Mouse (Mus musculus) spleen, embryonic (tissue): ENCODE results near the gene Atf5.

ENCODE experiments used
- CTCF ChIA-PET: fragments of 350-600 bp; sonication (Branson Sonifier 250); formaldehyde crosslinking; loops from one replicate; lab custom pipeline; 2022; lab: Charles Lee

Gene Atf5

GRCm38 (mm10) chr7:44816470-44817021, at the start of gene Atf5:
TSS of gene Atf5 (minus strand) at chr7:44816658.
- CTCF ChIA-PET, result no interaction called here

GRCm38 (mm10) chr7:44864595-44865542, 48.4 kb upstream of the Atf5 start:
- CTCF ChIA-PET, result no interaction called here

GRCm38 (mm10) chr7:44863982-44864494, 47.6 kb upstream of the Atf5 start:
- CTCF ChIA-PET, result no interaction called here

DNA sequence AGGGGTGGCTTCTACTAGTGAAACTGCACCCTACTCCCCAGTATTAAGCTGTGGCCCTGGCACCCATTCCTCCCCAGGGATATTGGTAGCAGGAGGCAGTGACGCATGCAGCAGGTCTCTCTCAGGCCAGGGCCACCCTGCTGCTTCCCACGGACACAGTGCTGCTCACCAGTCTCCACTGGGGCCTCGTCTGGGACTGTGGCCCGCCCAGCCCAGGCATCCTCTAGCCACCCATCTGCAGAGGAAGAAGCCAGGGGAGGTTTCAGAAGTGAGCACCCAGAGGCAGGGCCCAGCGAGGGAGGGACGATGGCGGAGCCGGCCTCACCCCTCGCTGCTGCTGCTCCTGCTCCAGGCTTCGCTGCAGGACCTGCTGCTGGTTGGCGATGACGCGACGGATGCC, 46.8 kb upstream of the Atf5 start:
- CTCF ChIA-PET, result no interaction called here

DNA sequence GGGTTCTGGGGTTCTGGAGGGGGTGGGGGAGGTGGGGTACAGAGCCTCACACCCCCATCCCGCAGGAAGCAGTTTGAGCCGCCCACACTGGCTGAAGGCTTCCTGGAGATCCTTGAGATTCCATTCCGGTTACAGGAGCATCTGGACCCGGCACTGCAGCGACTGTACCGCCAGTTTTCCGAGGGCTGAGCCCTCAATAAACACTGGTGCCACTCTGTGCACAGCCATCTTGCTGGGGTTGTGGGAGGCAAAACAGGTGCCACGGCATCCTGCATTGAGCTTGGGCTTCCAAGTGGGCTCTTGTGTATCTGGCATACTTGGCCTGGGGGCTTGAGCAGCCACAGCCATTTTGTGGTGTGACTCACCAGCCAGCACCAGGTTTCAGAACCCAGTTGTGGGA, 46.0 kb upstream of the Atf5 start:
- CTCF ChIA-PET, result no interaction called here

DNA sequence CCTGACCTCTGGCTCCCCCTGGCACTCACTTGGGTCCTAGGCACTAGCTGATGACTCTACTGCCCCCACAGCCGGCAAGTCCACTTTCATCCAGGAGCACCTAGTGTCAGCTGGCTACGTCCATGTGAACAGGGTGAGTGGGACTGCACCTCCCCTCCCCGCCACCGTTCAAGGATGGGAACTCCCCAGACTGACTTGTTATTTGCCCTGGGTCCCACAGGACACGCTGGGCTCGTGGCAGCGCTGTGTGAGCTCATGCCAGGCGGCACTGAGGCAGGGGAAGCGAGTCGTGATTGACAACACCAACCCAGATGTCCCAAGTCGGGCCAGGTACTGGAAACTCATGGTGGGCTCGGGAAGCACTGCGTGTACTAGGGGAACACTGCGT, 45.0 kb upstream of the Atf5 start:
- CTCF ChIA-PET, result interaction anchor here (0.8 kb wide), 1 partner anchor 31 kb away, joined by 3 read pairs; no protein-coding TSS in a partner anchor

DNA sequence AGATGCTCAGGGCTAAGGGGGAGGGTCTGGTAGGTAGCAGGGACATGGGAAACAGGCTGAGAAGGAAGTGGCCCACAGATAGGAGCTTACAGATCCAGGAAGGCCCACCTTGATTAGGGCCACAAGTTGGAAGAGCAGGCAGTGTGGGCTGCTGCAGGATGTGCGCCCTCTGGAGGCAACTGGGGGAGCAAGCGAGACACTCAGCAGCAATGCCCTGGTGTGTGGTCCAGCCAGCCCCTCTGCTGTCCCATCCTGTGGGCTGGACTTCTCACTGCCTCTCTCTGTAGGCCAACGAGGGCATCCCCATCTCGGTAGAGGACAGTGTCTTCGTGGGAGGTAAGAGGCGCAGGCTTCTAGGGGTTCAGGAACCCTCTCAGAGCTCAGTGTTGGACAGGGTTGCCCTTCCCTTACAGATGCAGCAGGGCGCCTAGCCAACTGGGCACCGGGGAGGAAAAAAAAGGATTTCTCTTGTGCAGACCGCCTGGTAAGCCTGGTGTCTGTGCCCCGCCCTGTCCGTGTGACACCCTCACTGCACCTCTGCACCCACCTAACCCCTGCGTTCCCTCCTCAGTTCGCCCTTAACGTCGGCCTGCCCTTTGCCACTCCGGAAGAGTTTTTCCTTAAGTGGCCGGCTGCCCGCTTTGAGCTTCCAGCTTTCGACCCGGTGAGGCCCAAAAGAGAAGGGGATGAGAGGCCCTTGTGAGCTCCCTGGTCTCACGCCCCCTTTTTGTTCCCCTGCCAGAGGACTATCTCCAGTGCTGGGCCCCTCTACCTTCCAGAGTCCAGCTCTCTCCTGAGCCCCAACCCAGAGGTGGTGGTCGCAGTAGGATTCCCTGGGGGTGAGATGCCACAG, 44.3 kb upstream of the Atf5 start:
- CTCF ChIA-PET, result interaction anchor here (0.5 to 0.9 kb wide), 3 partner anchors 11 to 31 kb away, joined by 3 to 9 read pairs (median 3); no protein-coding TSS in a partner anchor

DNA sequence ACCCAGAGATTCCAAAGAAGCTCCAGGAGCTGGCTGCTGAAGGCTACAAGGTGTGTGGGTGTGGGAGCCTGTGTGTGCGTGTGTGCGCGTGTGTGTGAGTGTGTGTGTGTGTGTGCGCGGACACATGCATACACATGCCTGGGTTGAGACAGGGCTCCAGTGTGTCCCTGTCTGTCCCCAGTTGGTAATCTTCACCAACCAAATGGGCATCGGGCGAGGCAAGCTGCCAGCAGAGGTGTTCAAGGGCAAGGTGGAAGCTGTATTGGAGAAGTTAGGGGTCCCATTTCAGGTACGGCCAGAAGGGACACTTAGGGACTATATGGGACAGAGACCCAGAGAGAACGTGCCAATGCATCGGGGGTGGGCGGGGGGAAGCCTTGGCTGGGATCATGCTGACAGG, 43.4 kb upstream of the Atf5 start:
- CTCF ChIA-PET, result interaction anchor here (0.5 to 0.9 kb wide), 2 partner anchors 12 to 19 kb away, joined by 3 to 9 read pairs; no protein-coding TSS in a partner anchor

DNA sequence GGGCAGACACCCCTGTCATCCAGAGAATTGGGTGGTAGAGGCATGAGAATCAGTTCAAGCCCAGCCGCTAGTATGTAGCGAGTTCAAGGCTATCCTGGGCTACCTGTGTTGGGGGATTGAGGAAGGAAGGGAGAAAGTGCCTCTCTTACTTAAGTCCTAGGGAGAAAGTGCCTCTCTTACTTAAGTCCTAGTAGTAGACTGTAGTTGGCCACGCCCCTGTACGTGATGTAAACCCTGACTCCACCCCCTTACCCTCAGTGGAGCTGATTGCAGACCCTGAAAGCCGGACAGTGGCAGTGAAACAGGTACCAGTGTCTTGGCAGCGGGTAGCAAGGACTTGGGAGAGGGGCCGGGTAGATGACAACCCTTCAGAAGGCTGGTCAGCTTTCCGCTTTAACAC, 41.4 kb upstream of the Atf5 start:
- CTCF ChIA-PET, result interaction anchor here (0.7 to 1.1 kb wide), 2 partner anchors 32 to 657 kb away, joined by 3 read pairs; no protein-coding TSS in a partner anchor

DNA sequence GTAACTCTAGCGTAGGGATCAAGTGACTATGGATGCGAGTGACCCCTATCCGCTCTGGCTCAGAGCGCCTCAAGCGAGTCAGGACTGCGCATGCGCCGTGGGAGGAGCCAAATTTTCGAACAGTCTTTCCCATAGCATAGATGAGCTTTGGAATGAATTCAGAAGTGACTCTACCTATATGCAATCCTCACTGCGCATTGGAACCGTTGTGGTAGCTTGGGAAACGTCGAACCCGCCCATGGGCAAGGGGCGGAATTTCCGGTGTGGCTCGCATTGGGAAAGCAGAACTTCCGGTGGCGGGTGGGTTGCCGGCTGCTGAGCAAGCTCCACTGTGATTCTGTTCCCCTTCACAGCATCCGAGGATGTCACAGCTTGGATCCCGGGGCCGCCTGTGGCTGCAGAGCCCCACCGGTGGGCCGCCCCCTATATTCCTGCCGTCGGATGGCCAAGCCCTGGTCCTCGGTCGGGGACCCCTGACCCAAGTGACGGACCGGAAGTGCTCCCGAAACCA, 40.6 kb upstream of the Atf5 start, which contains the start of gene Pnkp:
Pnkp (plus strand) TSS at position 98 of the 511 bp plus-strand sequence.
- CTCF ChIA-PET, result no interaction called here

- CTCF ChIA-PET, result no interaction called here
Observed at GRCm38 (mm10) chr7:44856265-44856916, 39.9 kb upstream of the Atf5 start.

DNA sequence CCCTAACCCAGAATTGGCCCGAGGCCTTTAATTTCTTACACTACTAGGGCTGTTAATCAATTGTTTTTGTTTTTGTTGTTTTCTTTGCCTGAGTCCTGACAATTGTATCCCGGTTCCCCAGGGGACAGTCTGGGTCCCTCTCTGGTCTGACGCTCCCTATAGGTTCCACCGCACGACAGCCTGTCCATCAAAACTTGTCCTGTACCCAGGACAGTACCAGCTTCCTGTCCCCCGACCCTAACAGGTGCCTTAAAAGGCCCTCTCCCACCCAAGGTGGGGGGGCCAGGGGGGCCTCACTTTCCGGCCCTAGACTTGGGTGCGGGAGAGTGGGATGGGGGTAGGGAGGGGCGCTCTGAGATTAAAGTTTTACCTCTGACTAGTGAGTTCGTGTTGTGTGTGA, 38.6 kb upstream of the Atf5 start:
- CTCF ChIA-PET, result no interaction called here

- CTCF ChIA-PET, result no interaction called here
Observed at GRCm38 (mm10) chr7:44854356-44855031, 38.0 kb upstream of the Atf5 start.

DNA sequence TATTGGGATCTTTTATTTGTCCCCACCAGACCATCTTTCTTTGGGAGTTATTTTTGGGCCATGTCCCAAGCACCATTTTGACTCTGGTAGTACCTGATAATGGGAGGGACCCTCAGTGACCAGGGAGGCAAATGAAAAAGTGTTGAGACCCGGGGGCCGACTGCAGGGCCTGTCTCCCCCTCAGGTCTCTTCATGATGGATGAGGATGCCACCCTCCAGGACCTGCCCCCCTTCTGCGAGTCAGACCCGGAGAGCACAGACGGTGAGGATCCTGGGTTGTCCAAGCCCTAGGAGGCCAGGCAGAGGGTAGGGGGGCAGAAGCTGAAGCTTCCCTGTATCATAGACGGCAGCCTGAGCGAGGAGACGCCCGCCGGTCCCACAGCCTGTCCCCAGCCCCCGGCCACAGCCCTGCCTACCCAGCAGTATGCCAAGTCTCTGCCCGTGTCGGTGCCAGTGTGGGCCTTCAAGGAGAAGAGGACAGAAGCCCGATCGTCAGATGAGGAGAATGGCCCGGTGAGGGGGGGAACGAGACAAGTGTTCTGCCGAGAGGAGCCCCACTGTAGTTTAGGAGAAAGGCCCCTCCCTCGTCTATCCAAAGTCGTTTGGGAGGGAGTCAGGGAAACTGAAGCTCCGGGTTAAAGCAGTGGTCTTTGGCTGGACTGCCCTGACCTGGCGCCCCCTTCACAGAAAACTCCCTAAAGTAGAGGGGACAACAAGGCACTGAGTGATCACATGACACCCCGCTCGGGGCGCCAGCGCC, 37.3 kb upstream of the Atf5 start:
- CTCF ChIA-PET, result no interaction called here

GRCm38 (mm10) chr7:44853065-44853464, 36.6 kb upstream of the Atf5 start:
- CTCF ChIA-PET, result interaction anchor here (0.8 kb wide), 1 partner anchor 111 kb away, joined by 3 read pairs; no protein-coding TSS in a partner anchor

DNA sequence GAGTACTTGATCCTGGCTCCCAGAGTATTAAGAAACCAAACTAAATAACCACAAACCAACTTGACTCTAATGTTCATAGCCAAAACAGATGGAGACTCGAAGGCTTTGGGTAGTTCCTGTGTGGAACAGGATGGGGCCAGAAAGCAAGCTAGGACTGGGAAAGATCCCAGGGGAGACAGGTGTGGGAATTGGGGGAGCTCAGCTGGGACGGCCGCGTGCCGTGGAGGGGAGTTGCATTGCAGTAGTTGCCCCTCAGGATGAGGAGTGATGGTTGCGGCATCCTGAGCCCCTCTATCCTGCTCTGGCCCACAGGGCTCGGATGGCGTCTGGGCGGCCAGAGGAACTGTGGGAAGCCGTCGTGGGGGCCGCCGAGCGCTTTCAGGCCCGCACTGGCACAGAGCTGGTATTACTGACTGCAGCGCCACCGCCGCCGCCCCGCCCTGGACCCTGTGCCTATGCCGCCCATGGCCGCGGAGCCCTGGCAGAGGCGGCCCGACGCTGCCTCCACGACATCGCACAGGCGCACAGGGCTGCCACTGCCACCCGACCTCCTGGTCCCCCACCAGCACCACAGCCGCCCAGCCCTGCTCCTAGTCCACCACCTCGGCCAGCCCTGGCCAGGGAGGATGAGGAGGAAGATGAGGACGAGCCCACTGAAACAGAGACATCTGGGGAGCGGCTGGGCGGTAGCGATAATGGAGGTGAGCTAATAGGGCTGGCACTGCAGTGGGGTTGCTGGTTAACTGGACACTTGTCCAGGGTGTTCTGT, 36.0 kb upstream of the Atf5 start:
- CTCF ChIA-PET, result interaction anchor here (0.8 kb wide), 1 partner anchor 110 kb away, joined by 3 read pairs; no protein-coding TSS in a partner anchor

GRCm38 (mm10) chr7:44851625-44852234, 35.3 kb upstream of the Atf5 start:
- CTCF ChIA-PET, result no interaction called here
